Mouse (Mus musculus) embryonic fibroblast, embryonic 13.5 days (primary cell): Measurements from ENCODE around the gene Cpa1.

ENCODE experiments used
- CTCF ChIP-seq: IDR thresholded peaks from 2 replicates; pipeline ENCODE4 v1.5.1; 2011; ENCODE audit warnings: mild to moderate bottlenecking, control low read depth, low read length, moderate library complexity, borderline replicate concordance; ENCODE audit not compliant: insufficient read depth
- POLR2A ChIP-seq: IDR thresholded peaks from 2 replicates; pipeline ENCODE4 v1.6.1; 2011; ENCODE audit warnings: low read depth, mild to moderate bottlenecking, control low read depth, low read length, moderate library complexity

GRCm38 (mm10) chr6:30605672-30606071, 33.3 kb upstream of the Cpa1 start:
- TF ChIP-seq POLR2A (no peak), CTCF (no peak)
